Mouse (Mus musculus): ENCODE measurements around the gene Clgn.

Gene Clgn

GRCm38 (mm10) chr8:83425202-83425601 lies 35.5 kb downstream of the Clgn start:
- 86% methylated on average over 6 of the region's 6 CpGs for WGBS

- 83% methylated on average over 11 of the region's 11 CpGs for WGBS
Observed at GRCm38 (mm10) chr8:83426104-83426759, 36.6 kb downstream of the Clgn start.

- WGBS, result 87% methylated on average over 7 of the region's 7 CpGs
Observed at GRCm38 (mm10) chr8:83426949-83427348, 37.3 kb downstream of the Clgn start.

- 92% methylated on average over 3 of the region's 3 CpGs for WGBS
Observed at GRCm38 (mm10) chr8:83428621-83429020, 39.0 kb downstream of the Clgn start.

- WGBS, result 54% methylated on average over 4 of the region's 4 CpGs
Observed at GRCm38 (mm10) chr8:83429071-83429524, 39.4 kb downstream of the Clgn start.

GRCm38 (mm10) chr8:83437077-83437476 lies 47.4 kb downstream of the Clgn start:
- WGBS, result 77% methylated on average over 1 of the region's 1 CpGs

GRCm38 (mm10) chr8:83441656-83442242 lies 52.1 kb downstream of the Clgn start:
- under 1% methylated on average over 29 of the region's 29 CpGs for WGBS

- WGBS, result under 1% methylated on average over 64 of the region's 64 CpGs
Observed at GRCm38 (mm10) chr8:83442243-83443051, 52.8 kb downstream of the Clgn start.

GRCm38 (mm10) chr8:83443052-83443400 lies 53.4 kb downstream of the Clgn start:
- WGBS, result 16% methylated on average over 5 of the region's 5 CpGs

GRCm38 (mm10) chr8:83449960-83450359 lies 60.3 kb downstream of the Clgn start:
- 79% methylated on average over 1 of the region's 1 CpGs for WGBS

GRCm38 (mm10) chr8:83451056-83451455 lies 61.4 kb downstream of the Clgn start:
- 12% methylated on average over 3 of the region's 3 CpGs for WGBS

GRCm38 (mm10) chr8:83457121-83457520 lies 67.5 kb downstream of the Clgn start:
- 48% methylated on average over 6 of the region's 6 CpGs for WGBS

GRCm38 (mm10) chr8:83458222-83458621 lies 68.6 kb downstream of the Clgn start, which contains the start of gene Scoc:
Gene Scoc (minus strand): TSS chr8:83458391.
- 86% methylated on average over 14 of the region's 14 CpGs for WGBS

- 62% methylated on average over 3 of the region's 3 CpGs for WGBS
Observed at GRCm38 (mm10) chr8:83459606-83460005, 69.9 kb downstream of the Clgn start.
